Mouse (Mus musculus) hindbrain, embryonic 10.5 days (tissue): ENCODE data around the gene Tceanc. TPM values are rescaled to one million over a fixed set of nuclear protein-coding genes. Genes with fewer than 3 reads are reported as not detected.

ENCODE experiments used
- DNase-seq: peaks from one replicate; pipeline ENCODE4 v3.0.0-alpha.2; 2017; ENCODE audit warnings: low spot score
- H3K27ac ChIP-seq: fragments of 300-500 bp; sonication (generic); 2 replicates; pipeline ENCODE4 v1.5.1; 2016; ENCODE audit warnings: mild to moderate bottlenecking, moderate library complexity
- H3K27me3 ChIP-seq: fragments of 300-500 bp; sonication (generic); 2 replicates; pipeline ENCODE4 v1.6.1; 2016; ENCODE audit warnings: mild to moderate bottlenecking; ENCODE audit not compliant: poor library complexity, insufficient read depth, severe bottlenecking
- H3K36me3 ChIP-seq: fragments of 300-500 bp; sonication (generic); 2 replicates; pipeline ENCODE4 v1.6.1; 2016; ENCODE audit warnings: mild to moderate bottlenecking, moderate library complexity
- H3K4me1 ChIP-seq: fragments of 300-500 bp; sonication (generic); replicated peaks from 2 replicates; pipeline ENCODE4 v1.6.1; 2016; ENCODE audit warnings: mild to moderate bottlenecking
- H3K4me3 ChIP-seq: fragments of 300-500 bp; sonication (generic); 2 replicates; pipeline ENCODE4 v1.5.1; 2016; ENCODE audit warnings: mild to moderate bottlenecking, moderate library complexity
- H3K9me3 ChIP-seq: fragments of 300-500 bp; sonication (generic); 2 replicates; pipeline ENCODE4 v1.6.1; 2016; ENCODE audit warnings: mild to moderate bottlenecking, moderate library complexity
- WGBS: fragments of 180-500 bp; shearing (Covaris S2); methylation state at CpG from one replicate; pipeline ENCODE4 v1.1.7; 2016; 5-methylcytosine and 5-hydroxymethylcytosine counted together
- polyA plus RNA-seq: library from polyadenylated mRNA; unstranded; fragments of >200 nt; fragmentation: Nextera tagmentation; extraction: Ambion mirVana; gene quantifications from 2 replicates; pipeline ENCODE4 v1.2.1, GENCODE M21; 2016

Gene Tceanc
- 10.3 and 11.5 TPM in 2 replicates for polyA plus RNA-seq

GRCm38 (mm10) chrX:166518345-166518744 is at the start of gene Tceanc:
TSS of gene Tceanc (minus strand) at chrX:166518567.
- Histone ChIP-seq H3K9me3 (no peaks in the 10 kb centered on the region), H3K27me3 (peaks cover 40% of the 10 kb centered on the region), H3K27ac (no peak within 1 kb of the TSS), H3K4me3 (no peak within 1 kb of the TSS), H3K4me1 (no peaks in the 10 kb centered on the region), H3K36me3 (no peaks in the 10 kb centered on the region)
- no peak for DNase-seq
- 75% methylated on average over 16 of the region's 16 CpGs for WGBS

GRCm38 (mm10) chrX:166565983-166566382 is 47.6 kb upstream of the Tceanc start:
- peaks cover 14% of the 10 kb centered on the region; the same call in 1 of the 2 replicates for H3K27me3 ChIP-seq
- H3K36me3 ChIP-seq: no peaks in the 10 kb centered on the region
- WGBS: 85% methylated on average over 6 of the region's 6 CpGs

GRCm38 (mm10) chrX:166565401-166565800 is 47.0 kb upstream of the Tceanc start:
- peaks cover 14% of the 10 kb centered on the region; the same call in 1 of the 2 replicates for H3K27me3 ChIP-seq
- 75% methylated on average over 5 of the region's 5 CpGs for WGBS
- no peak for DNase-seq

More at GRCm38 (mm10) chrX:166565983-166566382, 47.6 kb upstream of the Tceanc start:
- H3K27ac ChIP-seq: no peak overlapping the region
- no peak overlapping the region for H3K4me3 ChIP-seq
- no peaks in the 10 kb centered on the region for H3K4me1 ChIP-seq
- no peak for DNase-seq
- no peaks in the 10 kb centered on the region for H3K9me3 ChIP-seq

GRCm38 (mm10) chrX:166564900-166565299 is 46.5 kb upstream of the Tceanc start:
- no peak for DNase-seq
- 73% methylated on average over 5 of the region's 5 CpGs for WGBS
- H3K9me3 ChIP-seq: no peaks in the 10 kb centered on the region
- peaks cover 14% of the 10 kb centered on the region for H3K27me3 ChIP-seq
- H3K4me3 ChIP-seq: no peak overlapping the region
- no peaks in the 10 kb centered on the region for H3K36me3 ChIP-seq
- H3K4me1 ChIP-seq: no peaks in the 10 kb centered on the region
- no peak overlapping the region for H3K27ac ChIP-seq

More at GRCm38 (mm10) chrX:166565401-166565800, 47.0 kb upstream of the Tceanc start:
- H3K4me3 ChIP-seq: no peak overlapping the region
- no peak overlapping the region for H3K27ac ChIP-seq
- no peaks in the 10 kb centered on the region for H3K4me1 ChIP-seq
- no peaks in the 10 kb centered on the region for H3K36me3 ChIP-seq
- no peaks in the 10 kb centered on the region for H3K9me3 ChIP-seq

- no peak overlapping the region for H3K27ac ChIP-seq
- H3K27me3 ChIP-seq: peaks cover 17% of the 10 kb centered on the region
- WGBS: 82% methylated on average over 3 of the region's 3 CpGs
- H3K4me3 ChIP-seq: no peak overlapping the region
- no peaks in the 10 kb centered on the region for H3K36me3 ChIP-seq
- no peaks in the 10 kb centered on the region for H3K4me1 ChIP-seq
- no peak for DNase-seq
- H3K9me3 ChIP-seq: no peaks in the 10 kb centered on the region
Measured at GRCm38 (mm10) chrX:166559333-166559732, 41.0 kb upstream of the Tceanc start.

- H3K9me3 ChIP-seq: no peaks in the 10 kb centered on the region
- no peaks in the 10 kb centered on the region for H3K4me1 ChIP-seq
- H3K36me3 ChIP-seq: no peaks in the 10 kb centered on the region
- no peak overlapping the region for H3K27ac ChIP-seq
- H3K4me3 ChIP-seq: no peak overlapping the region
- DNase-seq: no peak
- peaks cover 28% of the 10 kb centered on the region for H3K27me3 ChIP-seq
- WGBS: 85% methylated on average over 7 of the region's 7 CpGs
Measured at GRCm38 (mm10) chrX:166552355-166552754, 34.0 kb upstream of the Tceanc start.

GRCm38 (mm10) chrX:166546495-166546894 is 28.1 kb upstream of the Tceanc start:
- peaks cover 12% of the 10 kb centered on the region for H3K27me3 ChIP-seq
- H3K4me3 ChIP-seq: no peak overlapping the region
- no peak overlapping the region for H3K27ac ChIP-seq
- 84% methylated on average over 2 of the region's 2 CpGs for WGBS
- DNase-seq: no peak
- H3K9me3 ChIP-seq: no peaks in the 10 kb centered on the region
- H3K4me1 ChIP-seq: no peaks in the 10 kb centered on the region
- no peaks in the 10 kb centered on the region for H3K36me3 ChIP-seq

- WGBS: 72% methylated on average over 4 of the region's 4 CpGs
- Histone ChIP-seq H3K4me1 (no peaks in the 10 kb centered on the region), H3K36me3 (no peaks in the 10 kb centered on the region), H3K9me3 (no peaks in the 10 kb centered on the region), H3K27me3 (peaks cover 44% of the 10 kb centered on the region), H3K4me3 (no peak overlapping the region), H3K27ac (no peak overlapping the region)
- DNase-seq: no peak
Measured at GRCm38 (mm10) chrX:166535138-166535537, 16.8 kb upstream of the Tceanc start.

GRCm38 (mm10) chrX:166533432-166533831 is 15.1 kb upstream of the Tceanc start:
- Histone ChIP-seq H3K9me3 (no peaks in the 10 kb centered on the region), H3K27me3 (peaks cover 45% of the 10 kb centered on the region), H3K36me3 (no peaks in the 10 kb centered on the region), H3K4me1 (no peaks in the 10 kb centered on the region), H3K27ac (no peak overlapping the region), H3K4me3 (no peak overlapping the region)
- 84% methylated on average over 4 of the region's 4 CpGs for WGBS
- DNase-seq: no peak

GRCm38 (mm10) chrX:166531671-166532070 is 13.3 kb upstream of the Tceanc start:
- Histone ChIP-seq H3K4me1 (no peaks in the 10 kb centered on the region), H3K36me3 (no peaks in the 10 kb centered on the region), H3K27ac (no peak overlapping the region), H3K27me3 (peaks cover 41% of the 10 kb centered on the region), H3K9me3 (no peaks in the 10 kb centered on the region), H3K4me3 (no peak overlapping the region)
- no peak for DNase-seq
- 40% methylated on average over 6 of the region's 6 CpGs for WGBS

- no peaks in the 10 kb centered on the region for H3K36me3 ChIP-seq
- no peaks in the 10 kb centered on the region for H3K4me1 ChIP-seq
- H3K9me3 ChIP-seq: no peaks in the 10 kb centered on the region
- no peak overlapping the region for H3K27ac ChIP-seq
- no peak for DNase-seq
- peaks cover 19% of the 10 kb centered on the region for H3K27me3 ChIP-seq
- H3K4me3 ChIP-seq: no peak overlapping the region
- 91% methylated on average over 3 of the region's 3 CpGs for WGBS
Measured at GRCm38 (mm10) chrX:166528126-166528525, 9.8 kb upstream of the Tceanc start.

- no peak for DNase-seq
- H3K4me3 ChIP-seq: no peak overlapping the region
- no peaks in the 10 kb centered on the region for H3K9me3 ChIP-seq
- no peak overlapping the region for H3K27ac ChIP-seq
- no peaks in the 10 kb centered on the region for H3K4me1 ChIP-seq
- H3K36me3 ChIP-seq: no peaks in the 10 kb centered on the region
- WGBS: 94% methylated on average over 2 of the region's 2 CpGs
- H3K27me3 ChIP-seq: peaks cover 23% of the 10 kb centered on the region
Measured at GRCm38 (mm10) chrX:166525637-166526315, 7.4 kb upstream of the Tceanc start.

- DNase-seq: no peak
- H3K27me3 ChIP-seq: peaks cover 35% of the 10 kb centered on the region
- WGBS: 81% methylated on average over 5 of the region's 5 CpGs
- H3K4me1 ChIP-seq: no peaks in the 10 kb centered on the region
- H3K27ac ChIP-seq: no peak overlapping the region
- H3K4me3 ChIP-seq: no peak overlapping the region
- H3K36me3 ChIP-seq: no peaks in the 10 kb centered on the region
- H3K9me3 ChIP-seq: no peaks in the 10 kb centered on the region
Measured at GRCm38 (mm10) chrX:166520782-166521181, 2.4 kb upstream of the Tceanc start.
